22 mouse cellular contexts compared by ENCODE assay signal in the genomic region with DNA sequence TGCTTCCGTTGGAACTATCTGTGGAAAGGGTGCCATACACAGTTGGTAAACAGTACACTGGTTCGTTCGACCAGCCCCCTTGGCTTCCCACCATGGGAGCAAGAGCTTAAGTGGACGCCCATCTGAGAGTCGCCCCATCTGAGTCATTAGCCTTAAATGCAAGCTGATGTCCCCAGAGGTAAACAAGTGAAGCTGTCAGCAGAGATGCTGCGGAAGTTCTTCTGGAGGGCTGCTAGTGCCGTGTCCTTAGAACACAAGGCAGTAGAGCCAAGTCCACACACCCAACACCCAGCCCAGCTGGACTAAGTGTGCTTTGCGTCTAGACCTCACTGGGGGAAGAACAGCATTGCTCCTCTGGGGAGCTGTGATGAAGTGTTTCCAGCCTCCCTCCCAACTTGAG. TPM values are rescaled to one million over a fixed set of nuclear protein-coding genes. Genes with fewer than 3 reads are reported as not detected.
DNase-seq lines count a peak whose midpoint lies in the region; TF ChIP-seq lines count a peak whose summit lies in the region.
"Had no signal": no experiment of that assay in that cellular context is flagged by ENCODE, and none has a peak within 500 bp of the region (broad histone marks: within the 10 kb centered on the region; RNA-seq: fewer than 3 reads in every experiment).

No protein-coding gene starts in this region.

- H3K27ac ChIP-seq in ES-E14 (ENCODE audit: insufficient read depth, low read depth, low read length, poor library complexity, severe bottlenecking), result peak overlapping the region; percentile 77
- H3K27ac ChIP-seq: embryonic facial prominence, embryonic 15.5 days; heart, embryonic 13.5 days; left cerebral cortex, adult 2 months; liver, embryonic 12.5 days had no signal

- no peak for TF ChIP-seq CTCF in lung, adult 2 months (IDR thresholded peaks at IDR 0.05; ENCODE audit: insufficient read depth, low read length)

- H3K4me1 ChIP-seq in lung, adult 2 months (ENCODE audit: control insufficient read depth, insufficient read depth, low read length), result no peaks in the 10 kb centered on the region
- peaks cover 16 to 32% of the 10 kb centered on the region in 2 experiments for H3K4me1 ChIP-seq in ES-E14 (ENCODE audit: control insufficient read depth in 2 of 2, insufficient read depth in 2 of 2, low read length in 2 of 2, poor library complexity in 1 of 2)
- H3K4me1 ChIP-seq: embryonic facial prominence, embryonic 15.5 days; heart, embryonic 13.5 days; liver, embryonic 12.5 days had no signal

- no peak overlapping the region for H3K4me3 ChIP-seq in lung, adult 2 months (replicated peaks; ENCODE audit: extremely low read depth, low read depth, low read length)
- H3K4me3 ChIP-seq in ES-E14 (ENCODE audit: insufficient read depth in 1 of 2, low read depth in 1 of 2, low read length in 2 of 2, poor library complexity in 1 of 2, severe bottlenecking in 1 of 2), result peak overlapping the region in 1 of 2 experiments; percentile 26; a peak in 2 of 4 replicates
- H3K4me3 ChIP-seq: embryonic facial prominence, embryonic 15.5 days; forebrain, embryonic 10.5 days; heart, embryonic 13.5 days; left cerebral cortex, adult 2 months; liver, embryonic 12.5 days had no signal

- in situ Hi-C loops in ES-E14 (cut with MboI; ENCODE audit: low sequenced_read_pairs in 2 of 2, unreplicated experiment in 2 of 2), result no loop called here

- DNase-seq in heart, postnatal 14 days, result peak; percentile 21 to 25
- no peak for DNase-seq in heart, postnatal 4 days
- DNase-seq in lung, postnatal 10 days, result peak; percentile 65
- DNase-seq in lung, adult 2 months, result no peak
- DNase-seq in ES-E14 (ENCODE audit: low read depth, low spot score), result no peak
- DNase-seq in gastrocnemius, postnatal 25 days, result peak; percentile 53
- no peak for DNase-seq in thymus, postnatal 25 days
- DNase-seq: adrenal gland, adult 8-10 months; cerebellum, postnatal 10 days; embryo, embryonic 11 days; kidney, adult 18-20 months; kidney, postnatal 14 days; right cerebral cortex, adult 18-20 months had no signal

- peaks cover 3% of the 10 kb centered on the region; the same call in 1 of the 2 replicates for H3K36me3 ChIP-seq in ES-E14 (ENCODE audit: control insufficient read depth, insufficient read depth, low read length, poor library complexity, severe bottlenecking)

- H3K9me3 ChIP-seq in ES-E14 (ENCODE audit: control insufficient read depth, insufficient read depth, low read depth, low read length), result no peaks in the 10 kb centered on the region
- H3K9me3 ChIP-seq: embryonic facial prominence, embryonic 15.5 days; forebrain, embryonic 10.5 days; heart, embryonic 13.5 days; liver, embryonic 12.5 days had no signal

- WGBS in lung, adult 2 months, result 51% methylated on average over 8 of the region's 8 CpGs

- H3K9ac ChIP-seq in ES-E14 (ENCODE audit: insufficient read depth, low read depth, low read length, poor library complexity, severe bottlenecking), result no peak overlapping the region
- H3K9ac ChIP-seq: embryonic facial prominence, embryonic 15.5 days; heart, embryonic 13.5 days; liver, embryonic 12.5 days had no signal

- intact Hi-C loops in heart, postnatal 14 days (cut with DNase I), result no loop called here

- no peak for TF ChIP-seq POLR2A in lung, adult 2 months (IDR thresholded peaks at IDR 0.05; ENCODE audit: borderline replicate concordance, extremely low read depth, low read depth, low read length)

TF ChIP-seq in ES-E14, 5 proteins besides CTCF, POLR2A, EP300 and RAD21:
- TF ChIP-seq CHD2 (IDR thresholded peaks at IDR 0.05; ENCODE audit: low read depth, low read length) (no peak), ZC3H11A (IDR thresholded peaks at IDR 0.05; ENCODE audit: borderline replicate concordance, low read depth, low read length) (no peak), ZNF384 (IDR thresholded peaks at IDR 0.05; ENCODE audit: low read depth, low read length) (no peak), HCFC1 (IDR thresholded peaks at IDR 0.05; ENCODE audit: borderline replicate concordance, insufficient read depth, low read length) (no peak), MAFK (IDR thresholded peaks at IDR 0.05; ENCODE audit: insufficient read depth, low read depth, low read length) (no peak)
TF ChIP-seq in ES-E14: peak in this region for 0.

RNA-seq across cellular contexts. Expression of a gene that starts 11.9 kb away (rescaled TPM):
- total RNA-seq in heart, postnatal 14 days (2021), result 1 to 10 TPM; 1.4 TPM
- under 1 TPM; 0.36 to 0.59 TPM for total RNA-seq in heart, postnatal 4 days (2021)
- 1.2 and 2.2 TPM in 2 replicates for polyA plus RNA-seq in lung, adult 2 months (2012; rRNA removed)
- total RNA-seq in ES-E14 (2012; rRNA removed), result 0.36 and 2.0 TPM in 2 replicates
- under 1 TPM in 1 of 2 experiments, not detected in 1; 0.32 TPM for total RNA-seq in gastrocnemius, postnatal 25 days (2021)
- total RNA-seq: layer of hippocampus, adult 8-10 months; left cerebral cortex, adult 2 months had no signal
- polyA plus RNA-seq: forebrain, embryonic 10.5 days; heart, embryonic 13.5 days; limb, embryonic 11.5 days; liver, embryonic 12.5 days; midbrain, embryonic 16.5 days had no signal

RNA-seq across cellular contexts. Expression of a gene that starts 15.9 kb away (rescaled TPM):
- not detected for total RNA-seq in heart, postnatal 14 days (2021)
- total RNA-seq in heart, postnatal 4 days (2021), result not detected
- polyA plus RNA-seq in lung, adult 2 months (2012; rRNA removed), result not detected in 2 replicates
- total RNA-seq in ES-E14 (2012; rRNA removed), result not detected in 2 replicates
- total RNA-seq in gastrocnemius, postnatal 25 days (2021), result not detected
- total RNA-seq: adrenal gland, adult 8-10 months; layer of hippocampus, adult 8-10 months; left cerebral cortex, adult 2 months had no signal
- polyA plus RNA-seq: embryonic facial prominence, embryonic 15.5 days; forebrain, embryonic 10.5 days; heart, embryonic 13.5 days; limb, embryonic 11.5 days; liver, embryonic 12.5 days; midbrain, embryonic 16.5 days; thymus, postnatal 0 days had no signal

RNA-seq across cellular contexts. Expression of a gene that starts 24.1 kb away (rescaled TPM):
- total RNA-seq in heart, postnatal 14 days (2021), result 10 to 100 TPM in 1 of 2 experiments, 1 to 10 TPM in 1; 9.4 to 10.0 TPM
- total RNA-seq in heart, postnatal 4 days (2021), result 1 to 10 TPM; 7.5 to 9.3 TPM
- 8.4 and 9.1 TPM in 2 replicates for polyA plus RNA-seq in lung, adult 2 months (2012; rRNA removed)
- 12.7 and 13.5 TPM in 2 replicates for total RNA-seq in ES-E14 (2012; rRNA removed)
- 10 to 100 TPM; 11.4 to 13.8 TPM for total RNA-seq in gastrocnemius, postnatal 25 days (2021)

RNA-seq across cellular contexts. Expression of a gene that starts 26.4 kb away (rescaled TPM):
- total RNA-seq in heart, postnatal 14 days (2021), result 10 to 100 TPM; 22.4 to 30.4 TPM
- 1 to 10 TPM; 7.9 to 8.6 TPM for total RNA-seq in heart, postnatal 4 days (2021)
- polyA plus RNA-seq in lung, adult 2 months (2012; rRNA removed), result 0.57 and 1.3 TPM in 2 replicates
- 3.7 and 7.4 TPM in 2 replicates for total RNA-seq in ES-E14 (2012; rRNA removed)
- under 1 TPM; 0.75 to 0.79 TPM for total RNA-seq in gastrocnemius, postnatal 25 days (2021)
- polyA plus RNA-seq: liver, embryonic 12.5 days had no signal

Comparison
In these comparisons a context has a peak if more than half of its experiments do, and no peak if none do; other contexts are left out.
1. DNase-seq: peak in heart, postnatal 14 days (2 of 2), lung, postnatal 10 days (single experiment) and gastrocnemius, postnatal 25 days (single experiment); none in heart, postnatal 4 days (single experiment), lung, adult 2 months (single experiment), ES-E14 (single experiment) and thymus, postnatal 25 days (single experiment).